Mouse (Mus musculus) thymus, postnatal 25 days (tissue): ENCODE results near the gene Dennd4a.

Source experiments
- DNase-seq: peaks from one replicate; pipeline ENCODE4 v3.0.0; 2022

Gene Dennd4a

DNA sequence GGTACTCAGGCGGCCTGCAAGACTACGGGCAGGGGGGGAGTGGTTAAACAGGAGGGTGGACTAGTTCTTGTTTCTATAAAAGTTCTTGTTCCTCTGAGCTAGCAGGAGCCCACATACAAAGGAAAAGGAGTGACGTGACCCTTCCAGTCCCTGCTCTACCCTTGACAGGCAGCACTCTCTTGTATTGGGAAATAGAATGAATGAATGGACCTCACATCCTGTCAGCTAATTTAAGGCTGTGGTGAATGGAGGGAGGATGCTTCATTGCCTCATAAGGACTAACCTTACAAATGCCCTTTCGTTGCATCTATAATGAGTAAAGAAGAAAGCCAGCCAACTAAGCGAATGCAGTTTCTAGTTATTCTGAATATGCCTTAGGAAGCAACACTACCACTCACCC lies 114.6 kb downstream of the Dennd4a start:
- DNase-seq, result no peak

DNA sequence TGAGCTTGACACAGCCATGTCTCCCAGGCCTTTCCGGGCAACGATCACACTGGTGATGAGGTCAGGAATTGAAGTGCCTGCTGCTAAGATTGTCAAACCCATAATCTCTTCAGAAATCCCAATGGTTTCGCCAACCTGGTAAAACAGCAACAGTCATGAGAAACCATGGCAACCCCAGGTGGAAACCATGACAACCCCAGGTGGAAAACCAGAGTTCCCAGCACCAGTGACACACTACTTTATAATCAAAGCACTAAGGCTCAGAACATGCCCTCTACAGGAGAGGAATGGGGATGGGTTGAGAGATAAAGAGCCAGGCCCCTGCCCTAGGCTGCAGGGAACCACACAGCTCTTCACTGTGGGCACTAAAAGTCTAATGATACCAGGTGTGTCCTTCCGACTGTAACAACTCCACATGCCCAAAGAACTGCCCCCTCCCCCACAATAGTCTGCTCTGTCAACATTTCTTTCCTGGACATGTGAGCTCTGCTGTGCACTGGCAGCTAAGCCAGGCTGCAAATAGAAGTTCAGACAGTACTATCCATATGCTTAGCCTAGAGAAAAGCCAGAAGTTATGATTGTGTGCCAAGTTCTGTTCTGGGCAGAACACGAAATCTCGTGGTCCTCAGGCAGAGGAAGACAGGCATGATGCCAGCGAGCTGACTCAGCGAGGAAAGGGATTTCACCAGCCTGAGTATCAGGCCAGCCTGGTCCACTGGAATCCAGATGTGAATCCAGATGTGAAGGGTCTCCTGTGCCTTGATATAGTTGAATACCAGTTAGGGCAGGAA lies 115.3 kb downstream of the Dennd4a start:
- no peak for DNase-seq

DNA sequence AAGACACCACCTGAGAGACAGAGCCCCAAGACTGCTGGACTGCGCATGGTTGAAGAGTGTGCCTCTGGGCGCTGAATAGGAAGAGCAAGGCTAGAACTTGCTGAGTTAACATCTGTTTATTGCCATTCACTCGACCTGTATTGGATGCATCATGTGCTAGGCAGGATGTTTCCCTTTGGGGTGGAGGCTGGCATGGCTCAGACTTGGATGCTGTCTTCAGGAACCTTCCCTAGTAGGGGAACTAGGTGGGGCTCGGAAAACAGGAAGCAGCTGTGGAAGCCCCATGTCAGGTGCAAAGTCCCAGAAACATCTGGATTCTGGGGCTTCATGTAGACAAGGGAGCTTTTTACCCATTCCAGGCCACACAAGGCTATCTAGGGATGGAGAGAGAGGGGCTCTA lies 119.1 kb downstream of the Dennd4a start:
- no peak for DNase-seq

DNA sequence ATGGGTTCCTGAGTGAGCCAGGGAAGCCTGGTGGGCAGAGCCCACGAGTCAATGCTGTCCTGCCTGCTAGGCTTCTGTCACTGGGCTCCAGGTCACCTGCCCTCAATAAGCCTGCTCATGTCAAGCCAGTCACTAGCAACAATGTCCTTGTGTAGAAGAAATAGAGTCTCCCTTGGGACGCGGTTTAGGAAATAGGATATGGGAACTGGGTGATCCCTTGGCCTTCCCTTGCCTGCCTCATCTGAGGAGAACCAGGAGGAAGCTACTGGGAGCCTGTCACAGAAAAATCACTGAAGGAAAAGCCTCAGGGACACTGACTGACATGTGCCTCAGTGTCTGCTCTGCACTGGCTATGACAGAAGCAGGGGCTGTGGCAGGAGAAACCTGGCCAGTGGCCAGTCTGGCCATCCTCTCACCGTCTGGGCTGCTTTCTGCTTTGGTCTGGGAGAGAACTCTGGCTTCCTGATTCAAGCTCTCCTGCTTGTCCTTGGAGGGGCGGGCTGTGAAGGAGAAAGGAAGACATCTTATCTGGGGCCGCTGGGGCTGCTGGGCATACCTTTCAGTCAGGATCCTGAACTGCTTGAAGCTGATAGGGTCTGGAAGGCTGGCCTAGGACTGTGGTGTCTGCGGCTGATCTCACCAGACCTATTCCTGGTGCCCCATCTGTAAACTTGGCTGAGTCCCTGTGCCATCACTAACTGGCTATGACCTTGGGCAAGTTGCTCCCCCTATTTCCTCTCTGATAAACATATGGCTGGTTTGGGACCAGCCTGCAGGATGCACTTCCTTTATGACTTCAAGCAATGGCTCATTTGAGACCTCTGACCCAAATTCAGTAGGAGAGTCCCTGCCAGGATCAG lies 120.8 kb downstream of the Dennd4a start:
- no peak for DNase-seq

DNA sequence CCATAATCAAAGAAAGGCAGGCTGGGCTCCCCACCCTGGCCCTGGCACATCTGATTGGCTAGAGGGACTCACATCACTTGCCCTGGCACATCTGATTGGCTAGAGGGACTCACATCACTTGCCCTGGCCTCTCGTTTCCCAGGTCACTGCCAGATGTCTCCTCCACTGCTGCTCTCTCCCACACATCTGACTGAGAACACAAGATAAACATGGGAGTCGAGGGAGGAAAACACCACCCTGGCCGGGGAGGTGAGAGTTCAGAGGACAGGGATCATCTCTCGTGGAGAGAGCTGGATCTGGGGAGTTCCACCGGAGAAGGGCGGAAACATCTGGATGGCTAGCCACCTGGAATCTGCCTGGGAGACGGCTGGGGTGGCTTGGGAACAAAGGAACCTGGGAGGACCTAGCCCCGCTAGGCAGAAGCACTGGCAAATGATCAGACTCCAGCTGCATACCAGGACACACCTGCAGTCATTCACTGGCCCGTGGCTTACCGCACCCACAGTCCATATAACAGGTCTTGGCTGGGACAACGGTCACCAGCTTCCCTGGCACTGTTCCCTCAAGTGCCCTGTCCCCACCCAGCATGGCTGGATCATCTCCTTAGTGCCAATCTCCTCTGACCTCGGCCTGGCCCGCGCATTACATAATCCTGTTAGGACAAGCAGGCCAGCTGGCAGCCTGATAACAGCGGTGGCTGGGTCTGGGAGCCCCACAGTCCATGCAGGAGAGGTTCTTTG lies 123.0 kb downstream of the Dennd4a start:
- DNase-seq, result no peak

DNA sequence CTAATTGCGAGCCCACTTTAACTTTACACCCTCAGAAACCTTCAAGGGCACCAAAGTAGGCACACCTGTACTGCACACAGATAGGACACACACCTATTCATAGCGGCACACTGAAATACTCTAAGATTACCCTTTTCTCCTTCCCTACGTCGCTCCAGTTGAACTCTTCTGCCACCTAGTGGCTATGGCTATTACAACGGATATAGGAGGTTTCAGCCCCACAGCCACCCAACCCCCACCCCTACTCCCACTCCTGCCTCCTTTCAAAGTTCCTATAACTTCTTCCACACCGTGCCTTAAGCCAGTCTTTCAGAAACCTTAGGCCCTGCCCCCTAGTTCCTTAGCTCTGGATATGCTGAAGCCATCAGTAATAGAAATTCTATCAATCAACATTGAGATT lies 125.4 kb downstream of the Dennd4a start:
- DNase-seq, result peak; percentile 69

DNA sequence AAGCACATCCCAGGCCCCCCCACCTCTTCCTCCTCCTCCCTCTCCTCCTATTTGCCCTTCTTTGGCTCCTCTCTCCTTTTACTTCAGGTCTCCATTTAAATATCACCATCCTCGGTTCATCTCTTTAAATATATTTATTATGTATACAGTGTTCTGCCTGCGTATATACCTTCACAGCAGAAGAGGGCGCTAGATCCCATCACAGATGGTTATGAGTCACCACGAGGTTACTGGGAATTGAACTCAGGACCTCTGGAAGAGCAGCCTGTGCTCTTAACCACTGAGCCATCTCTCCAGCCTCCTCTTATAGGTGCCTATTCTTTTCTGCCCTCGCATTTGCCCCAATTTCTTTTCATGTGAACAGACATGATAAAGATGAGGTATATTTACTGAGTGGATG lies 126.4 kb downstream of the Dennd4a start:
- no peak for DNase-seq

DNA sequence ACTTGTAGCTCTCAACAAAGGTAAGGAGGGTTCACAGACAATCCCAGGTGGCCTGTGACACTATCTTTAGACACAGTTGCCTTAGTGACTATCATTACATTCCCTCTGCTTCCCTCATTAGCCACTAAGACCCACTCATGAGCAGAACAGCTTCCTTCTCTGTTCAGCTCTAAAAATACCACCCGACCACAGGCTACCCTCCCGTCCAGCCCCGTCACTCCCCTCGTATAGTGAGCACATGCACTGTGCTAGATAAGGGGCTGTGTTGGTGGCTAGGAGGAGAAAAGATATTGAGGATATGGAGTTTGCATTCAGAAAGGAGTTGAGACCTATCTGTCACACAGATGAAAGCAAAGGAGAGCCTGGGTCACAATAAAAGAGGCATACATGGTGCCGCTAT lies 127.4 kb downstream of the Dennd4a start:
- no peak for DNase-seq

DNA sequence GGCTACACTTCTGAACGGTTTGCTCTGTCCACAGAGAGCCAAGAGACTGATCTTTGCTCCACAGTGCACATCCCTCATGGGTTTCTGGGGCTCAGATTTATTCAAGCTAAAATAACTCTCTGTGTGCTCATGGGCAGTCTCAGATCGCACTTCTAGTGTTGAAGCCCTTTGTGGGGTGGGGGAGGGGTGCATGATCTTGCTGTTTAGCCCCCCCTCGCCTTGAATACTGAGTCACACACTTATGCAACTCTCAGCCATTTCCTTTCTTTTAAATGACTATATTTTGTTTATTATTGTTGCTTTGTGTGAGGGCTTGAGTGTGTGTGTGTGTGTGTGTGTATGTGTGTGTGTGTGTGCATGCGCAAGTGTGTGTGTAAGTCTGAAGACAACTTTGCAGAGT lies 128.1 kb downstream of the Dennd4a start:
- no peak for DNase-seq

DNA sequence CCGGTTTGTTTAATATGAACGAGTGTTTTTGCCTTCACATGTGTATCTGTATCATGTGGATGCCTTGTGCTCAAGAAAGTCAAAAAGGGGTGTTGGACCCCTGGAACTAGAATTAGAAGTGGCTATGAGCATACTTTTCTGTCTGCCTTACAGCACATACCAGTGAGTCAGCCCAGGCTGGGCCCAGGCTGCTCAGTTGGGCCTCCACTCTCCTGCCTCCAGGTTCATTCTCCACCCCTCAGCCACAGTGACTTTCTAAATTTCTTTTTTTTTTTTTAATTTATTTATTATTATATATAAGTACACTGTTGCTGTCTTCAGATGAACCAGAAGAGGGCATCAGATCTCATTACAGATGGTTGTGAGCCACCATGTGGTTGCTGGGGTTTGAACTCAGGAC lies 128.7 kb downstream of the Dennd4a start:
- DNase-seq, result no peak

DNA sequence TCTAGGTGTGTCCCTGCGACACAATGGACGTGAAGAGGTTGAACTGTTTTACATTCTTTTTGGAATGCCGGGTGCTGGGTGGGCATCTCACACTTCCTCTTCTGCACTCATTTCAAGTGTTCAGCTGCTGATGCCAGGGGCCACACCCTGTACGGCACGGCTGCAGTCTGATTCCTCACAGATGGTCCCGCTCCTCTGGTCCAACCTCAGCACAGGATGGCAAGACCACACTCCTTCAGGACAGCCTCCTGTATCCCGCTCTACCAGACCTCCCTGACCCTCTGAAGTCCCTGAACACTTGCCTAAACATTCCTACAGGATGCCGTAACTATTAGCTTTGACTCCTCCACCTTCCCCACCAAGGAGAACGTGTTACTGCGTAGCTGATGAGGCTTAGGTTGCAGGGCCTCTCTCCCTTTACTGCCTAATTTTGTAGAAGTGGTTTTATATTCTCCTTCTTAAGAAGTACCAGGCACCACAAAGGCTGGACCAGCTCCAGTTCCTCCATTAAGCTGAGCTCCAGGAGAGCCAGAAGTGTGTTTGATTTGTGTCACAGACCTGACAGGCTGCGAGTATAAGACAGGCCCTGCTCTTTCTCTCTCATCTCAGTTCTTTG lies 129.7 kb downstream of the Dennd4a start:
- no peak for DNase-seq

DNA sequence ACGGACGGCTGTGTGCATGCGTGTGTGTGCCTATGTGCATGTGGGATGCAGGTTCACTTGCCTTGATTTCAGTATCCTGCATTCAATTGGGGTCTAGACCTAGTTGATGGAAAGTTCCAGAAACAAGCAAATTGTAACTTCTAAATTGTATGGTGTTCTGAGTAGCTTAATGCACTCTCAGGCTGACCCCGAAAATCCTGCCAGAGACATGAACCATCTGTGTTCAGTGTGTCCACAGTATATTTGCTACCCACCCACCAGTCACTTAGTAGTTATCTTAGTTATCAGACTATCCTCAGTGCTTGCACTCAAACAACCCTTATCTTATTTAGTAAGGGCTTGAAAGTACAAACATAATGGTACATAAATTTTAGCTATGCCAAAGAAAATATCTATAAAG lies 130.5 kb downstream of the Dennd4a start:
- DNase-seq, result no peak

DNA sequence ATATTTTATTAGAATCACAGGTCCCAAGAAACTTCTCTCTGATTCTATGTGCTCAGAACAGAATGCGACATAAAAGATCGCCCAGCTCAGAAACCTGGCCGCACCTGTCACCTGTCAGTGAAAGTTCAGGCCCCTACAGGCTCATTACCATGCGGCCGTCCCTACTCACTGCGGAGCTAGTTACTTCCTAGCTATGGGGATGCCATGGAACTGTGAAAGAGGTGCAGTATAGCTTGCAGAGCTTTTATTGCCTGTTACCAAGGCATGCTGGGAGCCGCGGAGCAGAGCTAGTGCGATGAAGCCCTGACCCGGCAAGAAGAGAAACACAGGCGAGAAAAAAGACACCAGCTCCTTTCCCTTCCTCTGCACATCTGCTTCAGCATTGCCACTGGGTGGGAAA lies 132.9 kb downstream of the Dennd4a start:
- DNase-seq, result no peak

DNA sequence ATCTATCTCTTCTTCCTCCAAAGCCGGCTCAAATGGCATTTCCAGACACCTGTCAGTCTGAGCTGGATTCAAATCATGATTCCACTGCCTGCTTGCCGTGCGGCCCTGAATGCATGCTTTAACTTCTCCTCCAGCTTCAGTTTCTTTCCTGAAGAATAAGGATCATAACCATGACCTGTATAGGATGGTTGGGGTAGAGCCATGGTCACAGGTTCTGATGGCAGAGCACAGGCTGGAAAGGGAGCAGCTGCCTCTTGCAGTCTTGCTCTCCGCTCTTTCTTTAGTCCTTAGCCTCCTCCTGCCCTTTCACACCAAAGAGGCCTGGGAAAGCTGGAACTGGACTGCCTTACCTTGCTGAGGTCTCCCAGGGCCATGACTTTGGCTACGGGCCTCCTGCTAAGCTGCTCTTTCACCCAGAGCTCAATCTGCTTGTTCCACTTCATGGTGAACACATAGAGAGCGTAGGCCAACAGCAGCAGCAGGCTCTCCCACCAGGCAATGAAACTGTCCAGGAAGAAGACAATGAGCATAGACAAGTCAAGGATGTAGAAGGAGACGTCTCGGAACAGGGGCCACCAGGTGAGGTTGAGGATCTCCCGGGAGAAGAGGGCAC lies 136.4 kb downstream of the Dennd4a start:
- DNase-seq, result no peak

DNA sequence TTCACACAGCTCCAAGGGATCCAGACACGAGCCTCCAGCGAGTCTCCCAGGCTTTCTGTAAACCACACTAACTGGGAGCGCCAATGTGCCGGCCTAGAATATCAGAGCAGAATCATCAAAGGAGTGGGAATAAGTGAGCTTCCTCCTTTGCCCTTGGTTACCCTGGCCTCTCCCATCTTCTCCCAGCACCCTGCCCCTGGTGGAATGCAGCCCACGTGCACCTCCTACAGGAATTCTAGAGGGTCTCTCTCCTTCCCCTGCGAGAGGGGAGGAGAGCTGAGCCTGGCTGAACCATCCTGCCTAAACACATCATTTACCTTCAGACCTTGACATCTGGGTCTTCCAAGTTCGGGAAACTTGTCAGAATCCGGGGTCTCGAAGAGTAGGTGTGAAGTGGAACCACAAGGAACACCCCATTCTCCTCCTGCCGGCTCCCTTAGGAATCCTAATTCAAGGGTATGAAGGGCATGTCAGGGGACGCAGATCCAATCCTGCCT lies 140.1 kb downstream of the Dennd4a start, which contains the start of gene Slc24a1:
Slc24a1 (minus strand) TSS at position 447 of the 497 bp plus-strand sequence.
- no peak for DNase-seq

DNA sequence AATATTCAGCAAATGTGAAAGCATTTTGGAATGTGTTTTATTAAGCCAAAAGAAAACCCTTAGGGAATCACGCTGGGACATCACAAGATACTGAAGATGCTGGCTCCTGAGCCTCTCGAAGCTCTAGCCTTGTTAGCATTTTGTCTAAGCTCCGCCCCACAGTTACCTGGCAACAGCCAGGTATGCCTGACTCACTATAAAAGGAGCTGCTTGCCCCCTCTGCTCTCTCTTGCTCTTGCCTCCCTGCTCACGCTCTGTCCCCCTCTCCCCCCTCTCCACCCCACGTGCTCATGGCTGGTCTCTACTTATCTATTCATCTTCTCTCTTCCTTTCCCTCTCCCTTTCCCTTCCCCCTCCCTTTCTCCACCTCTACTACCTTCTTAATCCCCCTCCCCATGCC lies 140.9 kb downstream of the Dennd4a start:
- no peak for DNase-seq

DNA sequence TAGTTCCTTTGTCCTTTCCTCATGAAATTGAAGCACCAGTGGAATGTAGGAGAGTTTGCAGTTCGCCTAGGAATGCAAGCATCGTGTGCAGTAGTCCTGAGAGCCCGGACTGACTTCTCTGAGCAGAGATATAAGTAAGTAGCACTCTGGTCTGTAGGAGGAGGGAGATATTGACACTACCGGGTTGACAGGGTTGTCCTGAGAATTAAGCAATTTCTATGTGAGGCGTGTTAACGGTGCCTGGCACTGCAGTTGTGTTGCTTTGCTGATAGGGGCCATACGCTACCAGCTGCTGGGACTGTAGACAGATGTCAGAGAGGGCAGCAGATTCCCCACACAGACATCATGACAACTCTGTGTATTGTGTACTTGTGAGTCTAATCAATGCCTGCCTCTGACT lies 142.1 kb downstream of the Dennd4a start:
- no peak for DNase-seq

DNA sequence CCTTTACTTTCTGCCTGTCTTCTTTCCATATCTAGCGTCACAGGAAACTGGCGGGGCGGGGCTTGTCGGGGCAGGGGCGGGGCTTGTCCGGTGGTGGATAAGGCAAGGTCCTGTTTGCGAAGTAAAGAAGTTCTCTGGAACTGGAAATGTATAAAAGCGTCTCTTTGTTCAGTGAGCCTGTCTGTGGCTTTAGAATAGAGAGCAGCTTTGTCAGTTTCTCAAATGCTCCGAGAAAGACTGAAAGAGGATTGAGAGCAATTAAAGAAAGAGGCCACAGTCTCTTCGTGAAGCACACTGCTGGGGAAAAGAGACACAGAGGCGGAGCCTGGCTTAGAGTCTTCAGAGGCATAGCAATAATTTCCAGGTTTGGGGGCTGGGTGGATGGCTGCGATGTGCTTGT lies 145.2 kb downstream of the Dennd4a start:
- peak; percentile 52 for DNase-seq

DNA sequence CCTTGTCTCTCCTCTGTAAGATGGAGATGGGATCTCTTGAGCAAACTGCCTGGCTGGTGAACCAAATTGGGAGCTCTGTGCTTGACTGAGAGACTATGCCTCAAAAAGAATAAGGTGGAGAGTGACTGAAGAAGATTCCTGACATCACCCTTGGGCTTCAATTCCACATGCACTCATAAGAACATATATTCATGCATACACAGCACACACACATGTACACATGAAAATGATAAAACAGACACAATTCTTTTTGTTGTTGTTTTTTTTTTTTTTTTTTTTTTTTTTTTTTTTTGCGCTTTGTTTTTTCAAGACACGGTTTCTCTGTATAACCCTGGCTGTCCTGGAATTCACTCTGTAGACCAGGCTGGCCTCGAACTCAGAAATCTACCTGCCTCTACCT lies 146.1 kb downstream of the Dennd4a start:
- DNase-seq, result no peak

DNA sequence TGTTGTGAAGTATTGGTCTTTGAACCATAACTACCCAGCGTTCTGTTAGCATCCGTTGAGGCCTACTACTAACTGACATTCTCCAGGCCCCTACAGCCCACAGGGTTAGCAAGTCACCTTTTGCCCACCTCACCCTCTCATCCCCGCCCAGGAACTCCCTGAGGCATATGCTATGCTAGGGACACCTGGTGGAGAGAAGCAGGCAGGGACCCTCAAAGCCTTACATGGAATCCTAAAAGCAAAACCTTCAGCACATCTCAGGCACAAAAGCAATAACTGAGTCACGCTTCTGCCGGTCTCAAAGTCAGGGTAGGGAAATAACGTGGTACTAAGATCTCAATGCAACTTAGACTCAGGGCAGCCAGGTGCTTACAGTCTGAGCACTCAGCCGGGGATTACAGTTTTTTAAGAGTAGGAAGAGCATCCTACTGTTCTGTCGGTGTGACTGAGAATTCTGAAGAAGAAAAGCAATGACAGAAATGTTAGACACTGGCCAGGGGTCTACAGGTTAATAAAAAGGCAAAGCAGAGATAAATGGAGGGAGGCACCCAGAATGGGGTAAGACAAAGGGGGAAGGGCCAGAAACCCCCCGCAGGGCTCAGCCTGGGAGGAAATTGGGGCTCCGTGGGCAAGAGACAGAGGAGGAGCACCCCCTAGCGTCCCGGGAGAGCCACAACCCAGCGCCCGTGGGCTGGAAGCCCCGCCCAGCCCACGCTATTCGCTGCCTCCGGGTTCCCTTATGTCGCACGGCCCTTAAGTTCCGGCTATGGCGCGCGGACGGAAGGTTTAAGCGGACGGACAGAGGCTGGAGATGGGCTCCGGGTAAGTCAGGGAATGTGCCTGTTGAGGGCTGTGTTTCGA lies 149.2 kb downstream of the Dennd4a start, which contains the start of gene Ints14:
Ints14 (plus strand) TSS at position 789 of the 861 bp plus-strand sequence.
- DNase-seq, result peak; percentile 98

DNA sequence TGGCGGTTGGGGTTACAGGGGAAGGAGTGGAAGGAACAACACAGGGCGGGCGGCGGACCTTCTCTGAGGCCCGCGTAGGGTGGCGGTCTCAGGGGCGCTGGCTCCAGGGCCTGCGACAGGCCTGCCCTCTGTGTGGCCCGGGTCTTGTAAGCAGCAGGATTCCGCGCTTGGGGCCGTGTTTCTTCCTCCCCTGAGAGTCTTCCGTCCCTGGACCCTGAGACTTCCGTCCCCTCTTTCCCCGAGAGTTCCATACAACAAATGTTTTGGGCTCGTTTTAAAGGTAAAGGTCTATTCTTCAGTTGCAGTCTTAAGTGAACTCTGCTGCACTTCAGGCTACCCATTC lies 149.8 kb downstream of the Dennd4a start:
- DNase-seq, result no peak
